Mouse (Mus musculus): ENCODE results near the gene Catsperd.

GRCm38 (mm10) chr17:56667591-56667990 lies 39.6 kb downstream of the Catsperd start:
- TF ChIP-seq EP300 (IDR thresholded peaks at IDR 0.05; ENCODE audit: insufficient read depth, low read depth, low read length) (no peak), POLR2A (IDR thresholded peaks at IDR 0.05; ENCODE audit: insufficient read depth, low read length) (no peak)
